Mouse (Mus musculus): ENCODE results near the gene Lrfn1. TPM values are rescaled to one million over a fixed set of nuclear protein-coding genes. Genes with fewer than 3 reads are reported as not detected.

Lrfn1 gene
- total RNA-seq, 2 experiments from 2014 or later: 0.68 to 0.84 TPM

- intact Hi-C loops (cut with DNase I): no loop called here
- no peak for DNase-seq (ENCODE audit: low spot score)
These were observed 7.3 kb upstream of the Lrfn1 start for GRCm38 (mm10) chr7:28444344-28444974.

DNA sequence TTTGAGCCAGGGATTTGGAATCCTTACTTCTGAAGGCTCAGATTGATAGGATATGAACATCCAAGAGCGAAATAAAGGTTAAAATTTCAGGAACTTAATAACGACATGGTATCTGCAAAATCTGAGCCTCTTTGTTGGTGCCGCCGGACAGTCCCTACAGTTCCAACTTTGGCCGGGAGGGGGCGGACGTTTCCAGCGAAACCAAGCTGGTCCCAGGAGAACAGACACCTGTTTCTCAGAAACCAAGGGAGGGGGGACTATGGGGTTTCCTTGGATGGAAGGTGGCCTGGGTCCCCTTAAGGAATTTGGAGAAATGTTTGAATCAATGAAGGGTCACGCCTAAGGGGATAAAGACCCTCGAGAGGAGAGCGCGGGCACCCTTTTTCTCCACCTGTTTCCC lies 5.3 kb upstream of the Lrfn1 start:
- intact Hi-C loops (cut with DNase I): loop anchor here (1.0 to 5.0 kb wide), 3 partner anchors 82 to 281 kb away; no protein-coding TSS in a partner anchor
- peak; percentile 24 for DNase-seq (ENCODE audit: low spot score)

DNA sequence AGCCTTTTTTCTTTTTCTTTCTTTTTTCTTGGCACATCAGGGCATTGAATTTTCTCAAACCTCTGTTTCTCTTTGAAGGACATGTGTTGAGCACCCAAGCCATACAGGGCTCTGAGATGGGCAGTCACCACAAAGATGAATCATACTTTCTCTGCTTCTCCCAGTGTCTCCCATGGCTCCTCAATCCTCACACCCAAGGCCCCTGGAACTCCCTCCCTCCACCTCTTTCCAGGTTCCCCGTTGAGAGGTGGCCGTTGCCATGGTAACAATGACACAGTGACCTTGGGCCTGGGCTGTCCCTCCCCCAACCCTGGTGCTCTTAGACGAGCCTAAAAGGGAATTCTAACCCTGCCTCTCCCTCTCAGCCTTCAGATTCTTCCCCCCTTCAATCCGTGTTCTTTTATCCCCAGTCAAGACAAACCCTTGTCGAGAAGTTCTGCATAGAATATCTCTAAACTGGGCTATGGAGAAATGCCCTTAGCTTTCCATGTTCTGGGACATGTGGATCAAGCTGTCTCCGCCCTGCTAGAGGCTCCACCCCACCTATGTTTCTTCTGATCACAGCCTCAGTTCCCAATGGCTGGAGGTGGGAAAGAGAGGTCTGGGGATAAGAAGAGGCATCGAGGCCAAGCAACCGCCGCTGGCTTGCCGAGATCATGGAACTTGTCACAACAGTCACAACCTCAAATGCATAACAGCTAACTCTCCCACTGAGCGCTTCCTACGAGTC lies 4.5 kb upstream of the Lrfn1 start:
- intact Hi-C loops (cut with DNase I): loop anchor here (2.0 to 5.0 kb wide), 2 partner anchors 82 to 280 kb away; no protein-coding TSS in a partner anchor
- no peak for DNase-seq (ENCODE audit: low spot score)

DNA sequence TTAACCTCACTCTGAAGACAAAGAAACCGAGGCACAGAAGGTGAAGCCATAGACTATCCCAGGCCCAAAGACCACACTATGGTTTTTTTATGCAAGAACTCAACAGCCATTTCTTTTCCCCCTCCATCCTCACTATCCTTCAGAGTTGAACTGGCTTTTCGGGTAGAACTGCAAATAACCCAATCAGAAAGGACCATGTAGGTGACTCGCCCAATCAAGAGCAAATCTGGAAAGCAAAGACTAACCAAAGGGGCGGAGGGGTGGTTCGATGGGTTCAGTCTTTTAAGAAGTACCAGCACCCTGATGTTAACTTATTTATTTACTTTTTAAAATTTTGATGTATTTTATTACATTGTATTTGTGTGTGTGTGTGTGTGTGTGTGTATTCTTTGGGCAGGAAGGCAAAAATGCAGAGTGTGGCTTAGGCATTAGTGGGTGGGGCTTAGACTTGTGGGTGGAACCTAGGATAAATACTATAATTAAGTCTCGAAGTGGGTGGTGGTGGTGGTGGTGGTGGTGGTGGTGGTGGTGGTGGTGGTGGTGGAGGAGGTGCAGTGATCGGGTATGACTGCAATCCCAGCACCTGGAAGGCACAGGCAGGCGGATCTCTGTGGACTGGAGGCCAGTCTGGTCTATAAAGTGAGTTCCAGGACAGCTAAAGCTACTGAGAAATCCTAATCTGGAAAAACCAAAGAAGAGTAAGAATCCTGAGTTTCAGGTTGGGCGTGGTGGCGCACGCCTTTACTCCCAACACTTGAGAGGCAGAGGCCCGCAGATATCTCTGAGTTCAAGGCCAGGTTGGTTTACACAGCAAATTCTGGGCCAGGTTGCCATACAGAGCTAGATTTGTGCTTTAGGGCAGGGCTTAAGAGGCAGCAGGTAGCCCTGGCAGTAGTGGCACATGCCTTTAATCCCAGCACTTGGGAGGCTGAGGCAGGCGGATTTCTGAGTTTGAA lies 3.6 kb upstream of the Lrfn1 start:
- intact Hi-C loops (cut with DNase I): loop anchor here (2.0 to 5.0 kb wide), 2 partner anchors 81 to 279 kb away; no protein-coding TSS in a partner anchor
- no peak for DNase-seq (ENCODE audit: low spot score)

GRCm38 (mm10) chr7:28452361-28453005 lies 703 bp downstream of the Lrfn1 start:
- no peak for DNase-seq (ENCODE audit: low spot score)
- intact Hi-C loops (cut with DNase I): no loop called here

DNA sequence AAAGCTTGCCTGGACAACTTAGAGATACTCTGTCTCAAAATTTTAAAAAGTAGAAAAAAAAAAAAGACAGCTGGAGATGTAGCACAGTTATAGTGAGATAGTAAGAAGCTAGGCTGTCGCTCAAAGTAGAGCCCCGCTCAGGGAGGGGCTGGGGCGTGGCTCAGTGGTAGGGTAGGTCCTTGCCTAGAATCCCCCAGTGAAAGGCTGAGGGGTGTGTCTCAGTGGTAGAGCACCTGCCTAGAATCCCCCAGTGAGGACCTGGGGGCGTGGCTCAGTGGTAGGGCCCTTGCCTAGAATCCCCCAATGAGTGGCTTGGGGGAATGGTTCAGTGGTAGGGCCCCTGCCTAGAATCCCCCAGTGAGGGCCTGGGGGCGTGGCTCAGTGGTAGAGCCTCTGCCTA lies 8.6 kb downstream of the Lrfn1 start:
- intact Hi-C loops (cut with DNase I): no loop called here
- DNase-seq (ENCODE audit: low spot score): no peak

DNA sequence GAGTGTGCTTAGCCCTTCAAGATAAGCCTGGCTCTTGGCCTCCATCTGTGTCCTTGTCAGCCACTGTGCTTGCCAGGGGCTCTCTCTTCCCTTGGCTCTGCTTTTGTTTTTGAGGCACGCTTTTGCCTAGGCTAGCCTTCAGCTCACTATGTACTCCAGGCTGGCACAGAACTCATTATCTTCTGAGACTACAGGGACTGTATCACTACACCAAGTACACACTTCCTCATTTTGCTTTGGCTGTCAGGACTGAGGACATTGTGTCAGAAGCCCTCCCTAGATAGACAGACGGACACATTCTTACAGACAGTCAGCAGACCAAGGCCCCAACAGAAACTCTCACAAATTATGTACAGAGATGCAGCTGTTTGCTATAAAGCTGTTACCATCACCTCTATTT lies 11.0 kb downstream of the Lrfn1 start:
- intact Hi-C loops (cut with DNase I): no loop called here
- DNase-seq (ENCODE audit: low spot score): no peak

DNA sequence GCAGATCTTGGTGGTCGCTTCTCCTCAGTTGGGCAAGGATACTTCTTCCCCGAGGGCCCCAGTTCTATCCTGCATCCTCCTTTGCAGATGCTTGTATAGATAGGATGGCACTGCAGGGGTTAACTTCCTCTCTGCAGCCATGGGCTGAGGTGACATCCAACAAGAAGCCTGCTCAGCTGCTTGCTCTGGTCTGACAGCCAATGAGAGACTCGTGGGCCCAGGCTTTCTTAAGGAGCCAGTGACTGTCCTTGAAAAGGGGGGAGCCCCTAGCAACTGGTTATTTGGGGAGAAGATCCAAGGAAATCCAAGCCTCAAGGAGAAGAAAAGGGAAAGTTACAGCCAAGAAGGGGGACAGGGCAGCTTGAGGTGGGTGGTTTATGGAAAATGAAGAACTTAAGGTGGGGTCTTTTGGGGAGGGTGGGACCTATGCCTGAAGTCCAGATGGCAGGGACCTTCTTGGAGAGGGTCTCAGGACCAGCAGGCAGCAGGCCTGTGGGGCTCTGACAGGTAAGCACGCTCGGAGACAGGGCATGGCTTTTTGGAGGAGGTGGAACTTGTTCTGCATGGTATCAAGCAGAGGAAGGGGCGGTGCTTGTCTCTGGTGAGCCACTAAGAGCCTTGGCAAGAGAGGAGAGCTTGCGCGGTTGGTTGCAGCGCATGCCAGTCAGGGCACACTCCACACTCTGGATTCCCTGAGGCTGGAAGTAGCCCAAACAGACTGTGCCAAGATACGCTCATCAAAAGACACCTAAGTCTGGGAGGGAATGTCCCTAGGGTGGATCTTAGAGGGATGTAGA lies 12.8 kb downstream of the Lrfn1 start:
- no peak for DNase-seq (ENCODE audit: low spot score)
- intact Hi-C loops (cut with DNase I): no loop called here

- intact Hi-C loops (cut with DNase I): no loop called here
- no peak for DNase-seq (ENCODE audit: low spot score)
These were observed 15.0 kb downstream of the Lrfn1 start for GRCm38 (mm10) chr7:28466721-28467212.

- DNase-seq (ENCODE audit: low spot score): no peak
- intact Hi-C loops (cut with DNase I): no loop called here
These were observed 15.5 kb downstream of the Lrfn1 start for GRCm38 (mm10) chr7:28467213-28467751.

DNA sequence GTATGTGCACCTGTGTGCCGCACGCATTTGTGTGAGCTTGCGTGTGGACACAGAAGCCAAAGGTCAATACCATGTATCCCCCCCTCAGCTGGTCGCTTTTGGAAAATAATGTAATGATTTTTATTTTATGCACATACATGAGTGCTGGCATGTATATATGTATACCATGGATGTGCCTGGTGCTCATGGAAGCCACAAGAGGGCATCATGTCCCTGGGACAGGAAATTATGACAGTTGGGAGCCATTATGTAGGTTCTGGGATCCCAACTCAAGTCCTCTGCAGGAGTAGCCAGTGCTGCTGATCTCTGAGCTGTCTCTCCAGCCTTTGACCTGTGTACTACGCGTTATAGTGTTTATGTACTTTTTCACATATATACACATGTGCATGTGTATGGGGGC lies 24.4 kb downstream of the Lrfn1 start:
- DNase-seq (ENCODE audit: low spot score): no peak
- intact Hi-C loops (cut with DNase I): no loop called here

DNA sequence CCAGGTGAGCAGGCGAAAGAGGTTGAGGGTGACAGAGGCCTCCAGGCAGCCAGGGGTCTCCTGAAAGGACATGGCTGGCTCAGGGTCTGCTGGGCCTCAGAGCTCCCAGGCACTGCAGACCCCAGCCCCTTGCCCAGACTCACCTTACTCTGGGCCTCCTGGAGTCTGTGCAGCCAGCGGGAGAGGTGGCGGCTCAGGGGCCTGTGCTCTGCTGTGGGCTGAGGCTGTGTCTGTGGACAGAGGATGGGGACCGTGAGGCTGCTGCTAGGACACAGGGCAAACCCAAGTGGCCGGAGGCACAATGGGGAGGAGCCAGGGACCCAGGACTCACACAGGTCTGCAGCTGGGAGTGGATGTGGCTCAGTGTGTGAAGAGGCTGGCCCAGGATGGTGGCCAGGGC lies 25.6 kb downstream of the Lrfn1 start:
- intact Hi-C loops (cut with DNase I): no loop called here
- no peak for DNase-seq (ENCODE audit: low spot score)

GRCm38 (mm10) chr7:28478854-28479253 lies 27.1 kb downstream of the Lrfn1 start:
- no peak for DNase-seq (ENCODE audit: low spot score)
- intact Hi-C loops (cut with DNase I): no loop called here

DNA sequence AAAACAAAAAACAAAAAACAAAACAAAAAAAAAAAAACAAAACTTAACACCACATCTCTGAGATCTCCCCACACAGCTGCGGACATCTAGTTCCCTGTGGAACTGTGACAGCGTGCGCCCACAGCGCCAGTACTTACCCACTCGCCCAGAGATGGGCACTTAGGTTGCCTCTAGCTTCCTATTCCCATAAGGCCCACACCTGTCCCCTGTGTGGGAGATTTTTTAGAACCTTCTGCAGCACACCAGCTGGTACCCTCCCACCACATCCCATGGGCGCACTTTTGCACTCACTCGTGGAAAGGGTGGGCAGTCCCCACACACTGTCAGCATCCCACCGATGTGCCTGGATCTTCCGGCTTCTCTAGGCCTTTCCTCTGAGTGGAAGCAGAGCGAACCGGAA lies 31.1 kb downstream of the Lrfn1 start:
- intact Hi-C loops (cut with DNase I): no loop called here
- no peak for DNase-seq (ENCODE audit: low spot score)

DNA sequence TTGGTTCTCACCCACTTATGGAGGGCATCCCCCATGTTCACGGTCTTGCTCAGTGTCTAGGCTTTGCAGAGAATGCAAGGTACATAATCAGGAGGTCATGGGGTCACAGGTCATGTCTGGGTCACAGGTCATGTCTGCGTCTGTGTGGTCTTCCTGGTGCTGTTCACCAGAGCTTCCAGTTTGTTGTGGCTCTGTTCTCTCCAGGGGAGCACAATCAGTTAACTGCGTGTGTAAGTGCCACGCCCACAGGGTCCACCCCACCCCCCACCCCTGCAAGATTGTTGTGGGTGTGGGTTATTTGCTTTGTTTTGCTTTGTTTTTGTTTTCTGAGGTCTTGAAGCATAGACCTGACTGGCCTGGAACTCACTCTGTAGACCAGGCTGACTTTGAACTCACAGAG lies 32.4 kb downstream of the Lrfn1 start:
- DNase-seq (ENCODE audit: low spot score): no peak
- intact Hi-C loops (cut with DNase I): no loop called here

DNA sequence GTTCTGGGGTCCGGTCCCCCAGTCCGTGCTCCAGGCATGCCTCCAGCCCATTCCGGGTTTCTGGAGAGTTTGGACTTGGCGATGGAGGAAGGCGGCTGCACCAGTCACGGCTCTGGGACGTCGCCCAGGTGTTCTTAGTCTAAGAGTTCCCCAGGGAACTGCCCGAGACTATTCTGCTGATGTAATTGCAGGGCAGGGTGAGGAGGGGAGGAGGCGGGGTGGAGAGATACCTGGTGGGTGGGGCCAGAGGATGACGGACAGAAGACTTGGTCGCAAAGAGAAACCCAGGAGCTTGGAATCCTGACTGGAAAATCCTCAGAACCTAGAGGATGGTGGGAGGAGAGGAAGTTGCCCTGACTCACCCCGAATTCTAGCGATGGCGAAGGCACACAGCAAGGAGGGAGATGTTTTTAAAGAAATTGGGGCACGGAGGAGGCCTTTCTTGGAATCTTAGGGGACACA lies 36.3 kb downstream of the Lrfn1 start:
- intact Hi-C loops (cut with DNase I): no loop called here
- no peak for DNase-seq (ENCODE audit: low spot score)

- no peak for DNase-seq (ENCODE audit: low spot score)
- intact Hi-C loops (cut with DNase I): loop anchor here (2.0 kb wide), 1 partner anchor 110 kb away; no protein-coding TSS in a partner anchor
These were observed 38.6 kb downstream of the Lrfn1 start for GRCm38 (mm10) chr7:28490410-28490809.

DNA sequence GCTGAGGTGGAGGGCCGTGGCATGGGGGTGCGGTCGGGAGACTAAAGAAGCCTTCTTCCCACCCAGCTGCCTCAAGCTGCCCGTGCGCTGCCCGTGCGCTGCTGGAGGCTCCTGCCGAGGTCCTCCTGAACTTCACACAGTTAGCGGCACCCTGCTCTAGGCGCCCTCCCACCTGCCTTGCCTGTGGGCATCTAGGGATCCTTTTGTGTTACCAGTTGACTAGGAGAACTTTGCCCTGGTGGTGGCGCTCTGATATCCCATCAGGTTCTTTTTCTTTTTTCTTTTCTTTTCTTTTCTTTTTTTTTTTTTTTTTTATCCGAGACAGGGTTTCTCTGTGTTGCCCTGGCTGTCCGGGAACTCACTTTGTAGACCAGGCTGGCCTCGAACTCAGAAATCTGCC lies 39.1 kb downstream of the Lrfn1 start:
- intact Hi-C loops (cut with DNase I): loop anchor here (2.0 kb wide), 1 partner anchor 110 kb away; no protein-coding TSS in a partner anchor
- no peak for DNase-seq (ENCODE audit: low spot score)

GRCm38 (mm10) chr7:28492310-28492709 lies 40.5 kb downstream of the Lrfn1 start:
- intact Hi-C loops (cut with DNase I): no loop called here
- DNase-seq (ENCODE audit: low spot score): no peak
